In the genomic region with DNA sequence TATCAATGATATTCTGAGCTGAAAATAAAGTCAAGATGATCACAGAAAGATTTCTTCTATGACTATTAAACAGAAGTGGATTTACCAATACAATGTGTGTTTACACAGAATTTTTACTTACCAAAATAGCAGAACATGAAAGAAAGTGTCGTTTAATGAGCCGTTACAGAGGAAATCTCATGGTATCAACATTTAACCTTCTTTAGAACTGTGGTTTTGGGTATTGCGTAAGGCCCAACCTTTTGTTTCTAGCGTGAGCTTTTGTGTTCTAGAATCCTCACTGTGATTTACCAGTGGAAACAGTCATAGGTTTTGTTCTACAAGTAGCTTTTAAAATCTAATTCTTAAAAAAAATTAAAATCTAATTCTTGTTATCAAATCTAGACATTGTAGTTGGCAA, we compare ENCODE assay signal across 17 mouse cellular contexts.
"Had no signal": no experiment of that assay in that cellular context is flagged by ENCODE, and none has a peak within 500 bp of the region (broad histone marks: within the 10 kb centered on the region; RNA-seq: fewer than 3 reads in every experiment).

No protein-coding gene starts in this region.

- DNase-seq: liver, postnatal 0 days; lung, adult 2 months; lung, postnatal 14 days; lung, postnatal 4 days; right cerebral cortex, postnatal 14 days; thymus, adult 2 months; thymus, postnatal 25 days; thymus, postnatal 4 days had no signal

- H3K4me1 ChIP-seq: lung, embryonic 15.5 days; megakaryocyte, embryonic 14.5 days; midbrain, embryonic 13.5 days; midbrain, embryonic 15.5 days; neural tube, embryonic 12.5 days; stomach, embryonic 15.5 days had no signal

- H3K27ac ChIP-seq: lung, embryonic 15.5 days; midbrain, embryonic 13.5 days; midbrain, embryonic 15.5 days; neural tube, embryonic 12.5 days; stomach, embryonic 15.5 days; stomach, postnatal 0 days had no signal

- H3K27me3 ChIP-seq: lung, embryonic 15.5 days; megakaryocyte, embryonic 14.5 days; midbrain, embryonic 13.5 days; midbrain, embryonic 15.5 days; neural tube, embryonic 12.5 days; stomach, embryonic 15.5 days had no signal

- H3K9me3 ChIP-seq: lung, embryonic 15.5 days; midbrain, embryonic 13.5 days; midbrain, embryonic 15.5 days; neural tube, embryonic 12.5 days; stomach, embryonic 15.5 days had no signal

- H3K9ac ChIP-seq: liver, postnatal 0 days; lung, embryonic 15.5 days; midbrain, embryonic 13.5 days; midbrain, embryonic 15.5 days; neural tube, embryonic 12.5 days; stomach, embryonic 15.5 days had no signal

- H3K4me2 ChIP-seq: lung, embryonic 15.5 days; midbrain, embryonic 11.5 days; midbrain, embryonic 13.5 days; midbrain, embryonic 15.5 days; neural tube, embryonic 12.5 days; stomach, embryonic 15.5 days had no signal

- ATAC-seq: liver, postnatal 0 days; lung, postnatal 0 days; midbrain, embryonic 13.5 days; midbrain, embryonic 15.5 days had no signal

- H3K4me3 ChIP-seq: lung, embryonic 15.5 days; megakaryocyte, embryonic 14.5 days; midbrain, embryonic 13.5 days; midbrain, embryonic 15.5 days; neural tube, embryonic 12.5 days; stomach, embryonic 15.5 days had no signal

- H3K36me3 ChIP-seq: lung, embryonic 15.5 days; midbrain, embryonic 13.5 days; midbrain, embryonic 15.5 days; neural tube, embryonic 12.5 days; stomach, embryonic 15.5 days had no signal
